Mouse (Mus musculus): ENCODE data around the gene Slc12a9.

DNA sequence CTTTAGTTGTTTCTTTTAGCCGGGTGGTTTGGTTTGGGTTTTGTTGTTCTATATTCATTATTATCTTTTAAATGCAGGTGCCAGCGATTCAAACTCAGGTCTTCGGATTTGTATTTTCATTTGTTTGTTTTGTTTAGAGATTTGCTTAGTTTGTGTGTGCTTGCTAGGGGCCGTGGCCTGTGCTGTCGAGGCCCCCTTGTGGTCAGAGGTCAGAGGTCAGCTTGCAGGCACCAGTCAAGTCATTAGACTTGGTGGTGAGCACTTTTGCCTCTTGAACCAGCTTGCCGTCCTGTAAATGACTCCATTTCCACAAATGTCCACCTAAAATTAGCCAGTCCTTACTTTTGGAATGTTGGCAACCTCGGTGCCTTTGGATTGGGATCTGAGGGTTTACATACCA, 25.0 kb upstream of the Slc12a9 start:
- TF ChIP-seq CTCF (IDR thresholded peaks at IDR 0.05; ENCODE audit: extremely low read depth, insufficient read length, insufficient replicate concordance, low read depth, low read length) (no peak), POLR2A (IDR thresholded peaks at IDR 0.05; ENCODE audit: low read depth, low read length) (no peak)
